Mouse (Mus musculus): ENCODE measurements around the gene Tmem196. TPM values are rescaled to one million over a fixed set of nuclear protein-coding genes. Genes with fewer than 3 reads are reported as not detected.

Tmem196 gene
- polyA plus RNA-seq (2012; ENCODE audit: low replicate concordance), result not detected in 2 replicates

GRCm38 (mm10) chr12:119945589-119946310, at the start of gene Tmem196:
Gene Tmem196, plus strand, starts transcription at chr12:119945822.

All from leukemia stem cell, adult 10-12 weeks (primary cell).